Mouse (Mus musculus) adrenal gland, postnatal 4 days (tissue): Measurements from ENCODE around the gene Barx1. TPM values are rescaled to one million over a fixed set of nuclear protein-coding genes. Genes with fewer than 3 reads are reported as not detected.

Experiments used
- DNase-seq, 2 experiments: peaks; one replicate each; pipeline ENCODE4 v3.0.0; 2021 to 2022; ENCODE audit warnings: low spot score in 2 of 2, mixed read lengths in 2 of 2
- long read RNA-seq, 2 experiments: library from polyadenylated mRNA; stranded (forward); transcript quantifications; one replicate each; pipeline ENCODE4 v2.0.0; 2021
- total RNA-seq, 2 experiments: library from RNA; stranded (reverse); gene quantifications; 2 replicates each; pipeline ENCODE4 v1.2.3; 2021

The Barx1 gene
- under 1 TPM in 1 of 2 experiments, not detected in 1; 0.28 TPM for total RNA-seq
- long read RNA-seq, experiment 1, result 0 reads
- long read RNA-seq, experiment 2, result 0 reads

GRCm38 (mm10) chr13:48662431-48663143 lies at the start of gene Barx1:
Barx1 (plus strand) TSS chr13:48662998.
- no peak for DNase-seq

- DNase-seq, result no peak
These were observed 48.3 kb upstream of the Barx1 start for GRCm38 (mm10) chr13:48614525-48614924.

- no peak for DNase-seq
These were observed 45.0 kb upstream of the Barx1 start for GRCm38 (mm10) chr13:48617774-48618173.

- no peak for DNase-seq
These were observed 43.9 kb upstream of the Barx1 start for GRCm38 (mm10) chr13:48618890-48619289.

GRCm38 (mm10) chr13:48624968-48625398 lies 37.8 kb upstream of the Barx1 start:
- no peak for DNase-seq

GRCm38 (mm10) chr13:48625433-48626184 lies 37.2 kb upstream of the Barx1 start, which contains the start of gene Ptpdc1:
Ptpdc1 (minus strand) TSS chr13:48625664.
- DNase-seq, result peak; percentile 94 to 97

- DNase-seq, result no peak
These were observed 31.1 kb upstream of the Barx1 start for GRCm38 (mm10) chr13:48631691-48632090.

GRCm38 (mm10) chr13:48637706-48638105 lies 25.1 kb upstream of the Barx1 start:
- no peak for DNase-seq

- DNase-seq, result no peak
These were observed 23.2 kb upstream of the Barx1 start for GRCm38 (mm10) chr13:48639570-48639969.

GRCm38 (mm10) chr13:48643072-48643471 lies 19.7 kb upstream of the Barx1 start:
- no peak for DNase-seq

GRCm38 (mm10) chr13:48643991-48644390 lies 18.8 kb upstream of the Barx1 start:
- DNase-seq, result no peak

GRCm38 (mm10) chr13:48646696-48647095 lies 16.1 kb upstream of the Barx1 start:
- no peak for DNase-seq

- no peak for DNase-seq
These were observed 12.2 kb upstream of the Barx1 start for GRCm38 (mm10) chr13:48650615-48651014.

GRCm38 (mm10) chr13:48651132-48652065 lies 11.4 kb upstream of the Barx1 start:
- DNase-seq, result no peak

- DNase-seq, result peak; percentile 30 to 54
These were observed 8.7 kb upstream of the Barx1 start for GRCm38 (mm10) chr13:48653788-48654770.

GRCm38 (mm10) chr13:48655637-48656036 lies 7.2 kb upstream of the Barx1 start:
- DNase-seq, result peak in 1 of 2 experiments; percentile 25

GRCm38 (mm10) chr13:48657791-48658190 lies 5.0 kb upstream of the Barx1 start:
- no peak for DNase-seq

- DNase-seq, result no peak
These were observed 4.1 kb upstream of the Barx1 start for GRCm38 (mm10) chr13:48658588-48659253.
